Mouse (Mus musculus): ENCODE data around the gene Slc16a10.

Gene Slc16a10

DNA sequence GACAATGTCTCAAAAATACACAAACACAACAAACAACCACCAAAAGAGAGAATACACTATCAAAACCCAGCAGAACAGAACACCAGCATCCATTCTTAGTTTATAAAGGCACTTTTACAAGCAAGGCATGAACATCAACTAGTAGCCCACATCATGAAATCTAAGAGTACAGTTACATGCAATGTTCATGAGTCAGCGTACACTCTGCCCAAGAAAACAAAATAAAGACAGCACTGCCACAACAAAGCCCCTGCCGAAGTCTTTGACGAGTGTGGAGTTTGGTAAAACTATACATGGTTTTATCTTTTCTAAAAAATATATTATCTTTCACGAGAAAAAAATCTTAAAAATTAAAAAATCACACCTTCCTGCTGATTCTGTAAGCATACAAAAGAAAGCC is 58.5 kb downstream of the Slc16a10 start:
- in situ Hi-C loops (cut with MboI; ENCODE audit: low pct_unique_long_range_greater_than_20kb in 1 of 2, low sequenced_read_pairs in 2 of 2, unreplicated experiment in 1 of 2) = no loop called here

- in situ Hi-C loops (cut with MboI; ENCODE audit: low pct_unique_long_range_greater_than_20kb in 1 of 2, low sequenced_read_pairs in 2 of 2, unreplicated experiment in 1 of 2) = no loop called here
Measured at GRCm38 (mm10) chr10:40082668-40083067, 59.4 kb downstream of the Slc16a10 start.

GRCm38 (mm10) chr10:40080533-40080932 is 61.5 kb downstream of the Slc16a10 start:
- in situ Hi-C loops (cut with MboI; ENCODE audit: low pct_unique_long_range_greater_than_20kb in 1 of 2, low sequenced_read_pairs in 2 of 2, unreplicated experiment in 1 of 2) = no loop called here

DNA sequence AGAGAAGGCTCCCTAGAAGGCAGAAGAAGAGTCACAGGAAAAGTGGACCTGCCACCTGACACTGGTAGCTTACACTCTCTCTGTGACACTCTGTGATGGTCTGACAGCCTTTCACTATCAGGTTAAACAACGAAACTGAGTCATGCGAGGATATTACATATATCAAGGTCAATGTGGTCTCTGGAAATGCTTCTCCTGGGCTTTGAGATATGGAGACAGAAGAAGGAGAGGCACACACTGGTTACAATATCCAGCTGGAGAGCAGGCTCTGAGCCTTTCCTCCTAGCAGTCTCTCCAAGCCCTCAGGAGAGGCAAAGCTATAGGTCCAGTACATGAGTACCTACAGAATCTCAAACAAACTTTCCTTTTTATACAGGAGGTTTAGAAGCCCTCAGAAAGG is 62.8 kb downstream of the Slc16a10 start:
- in situ Hi-C loops (cut with MboI; ENCODE audit: low pct_unique_long_range_greater_than_20kb in 1 of 2, low sequenced_read_pairs in 2 of 2, unreplicated experiment in 1 of 2) = no loop called here

GRCm38 (mm10) chr10:40077960-40078353 is 64.1 kb downstream of the Slc16a10 start:
- in situ Hi-C loops (cut with MboI; ENCODE audit: low pct_unique_long_range_greater_than_20kb in 1 of 2, low sequenced_read_pairs in 2 of 2, unreplicated experiment in 1 of 2) = no loop called here

DNA sequence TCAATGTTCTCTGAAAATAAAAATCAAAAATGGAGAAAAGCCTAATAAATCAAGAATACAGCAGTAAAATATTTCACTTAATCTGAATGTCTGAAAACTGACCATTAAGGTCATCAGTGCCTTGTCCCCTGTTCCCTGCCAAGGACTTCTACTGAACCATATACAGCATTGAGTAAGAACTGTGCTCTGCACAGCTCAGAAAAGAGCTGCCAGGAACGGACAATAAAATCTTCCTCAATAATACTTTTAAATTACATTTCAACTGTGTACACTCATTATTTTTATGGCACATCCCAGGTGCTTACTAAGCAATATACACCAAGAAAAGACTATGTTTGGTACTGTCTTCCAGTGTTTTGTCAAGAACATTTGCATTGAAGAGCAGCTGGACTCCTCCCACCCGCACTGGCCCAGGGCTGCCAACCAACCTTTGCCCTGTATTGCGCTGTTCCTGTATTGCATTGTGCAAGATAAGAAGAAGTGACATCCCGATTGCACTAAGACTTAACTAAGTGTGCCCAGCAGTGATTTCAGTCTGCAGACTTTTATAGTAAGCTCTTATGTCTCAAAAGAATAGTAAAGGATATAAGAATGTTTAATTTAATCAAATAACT is 64.6 kb downstream of the Slc16a10 start:
- in situ Hi-C loops (cut with MboI; ENCODE audit: low pct_unique_long_range_greater_than_20kb in 1 of 2, low sequenced_read_pairs in 2 of 2, unreplicated experiment in 1 of 2) = no loop called here

GRCm38 (mm10) chr10:40073608-40074007 is 68.5 kb downstream of the Slc16a10 start:
- in situ Hi-C loops (cut with MboI; ENCODE audit: low pct_unique_long_range_greater_than_20kb in 1 of 2, low sequenced_read_pairs in 2 of 2, unreplicated experiment in 1 of 2) = no loop called here

DNA sequence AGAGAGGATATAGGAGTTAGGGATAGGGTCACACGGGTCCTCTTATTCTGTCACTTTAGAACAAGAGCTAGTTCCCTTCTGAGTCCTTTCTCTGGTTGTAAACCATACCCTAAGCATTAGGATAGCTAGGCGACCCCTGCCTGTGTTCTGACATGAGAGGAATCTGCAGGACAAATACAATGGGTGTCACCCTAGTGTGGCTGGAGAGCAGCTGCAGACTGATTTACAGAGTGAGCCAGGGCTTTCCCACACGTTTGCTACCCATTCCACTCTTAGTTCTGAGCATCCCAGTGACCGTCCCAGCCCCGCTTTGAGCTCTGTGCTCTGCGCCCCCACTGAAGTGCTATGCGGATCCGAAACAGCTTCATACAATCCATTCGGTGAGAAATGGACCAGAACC is 71.4 kb downstream of the Slc16a10 start:
- in situ Hi-C loops (cut with MboI; ENCODE audit: low pct_unique_long_range_greater_than_20kb in 1 of 2, low sequenced_read_pairs in 2 of 2, unreplicated experiment in 1 of 2) = no loop called here

DNA sequence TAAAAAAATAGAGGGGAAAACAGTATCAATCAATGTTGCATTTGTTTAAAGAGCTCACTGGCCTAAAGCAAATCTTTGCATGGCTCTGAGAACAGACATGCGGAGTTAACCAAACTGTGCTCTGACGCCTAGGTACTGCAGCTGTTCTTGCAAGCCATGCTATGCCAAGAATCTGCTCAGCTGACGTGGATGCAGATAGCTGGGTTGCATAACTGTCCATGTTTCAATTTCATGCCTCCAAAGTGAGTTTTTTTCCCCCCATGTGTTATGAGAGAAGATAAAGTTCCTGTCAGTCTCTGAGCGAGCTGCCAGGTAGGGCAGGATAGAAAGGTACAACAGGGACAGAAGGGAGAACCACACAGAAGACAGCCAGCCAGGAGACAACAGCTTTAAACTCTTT is 72.8 kb downstream of the Slc16a10 start:
- in situ Hi-C loops (cut with MboI; ENCODE audit: low pct_unique_long_range_greater_than_20kb in 1 of 2, low sequenced_read_pairs in 2 of 2, unreplicated experiment in 1 of 2) = no loop called here

DNA sequence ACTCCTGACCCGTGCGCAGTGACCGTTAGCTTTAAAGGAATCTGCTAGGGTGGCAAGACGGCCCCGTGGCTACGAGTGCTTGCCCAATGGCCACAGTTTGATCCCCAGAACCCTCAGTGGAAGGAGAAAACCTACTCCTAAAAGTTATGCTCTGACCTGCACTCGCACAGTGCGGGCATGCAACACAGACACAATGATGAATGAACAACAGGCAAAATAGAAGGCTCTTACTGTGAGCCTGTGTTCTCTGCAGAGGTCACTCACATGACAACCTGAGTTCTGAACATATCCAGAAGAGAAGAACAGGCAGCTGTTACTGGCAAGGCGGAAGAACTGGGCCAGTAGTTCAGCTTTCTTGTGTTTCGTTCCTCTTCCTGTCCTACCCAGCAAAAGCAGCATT is 73.5 kb downstream of the Slc16a10 start:
- in situ Hi-C loops (cut with MboI; ENCODE audit: low pct_unique_long_range_greater_than_20kb in 1 of 2, low sequenced_read_pairs in 2 of 2, unreplicated experiment in 1 of 2) = no loop called here

- in situ Hi-C loops (cut with MboI; ENCODE audit: low pct_unique_long_range_greater_than_20kb in 1 of 2, low sequenced_read_pairs in 2 of 2, unreplicated experiment in 1 of 2) = no loop called here
Measured at GRCm38 (mm10) chr10:40067529-40067928, 74.5 kb downstream of the Slc16a10 start.

DNA sequence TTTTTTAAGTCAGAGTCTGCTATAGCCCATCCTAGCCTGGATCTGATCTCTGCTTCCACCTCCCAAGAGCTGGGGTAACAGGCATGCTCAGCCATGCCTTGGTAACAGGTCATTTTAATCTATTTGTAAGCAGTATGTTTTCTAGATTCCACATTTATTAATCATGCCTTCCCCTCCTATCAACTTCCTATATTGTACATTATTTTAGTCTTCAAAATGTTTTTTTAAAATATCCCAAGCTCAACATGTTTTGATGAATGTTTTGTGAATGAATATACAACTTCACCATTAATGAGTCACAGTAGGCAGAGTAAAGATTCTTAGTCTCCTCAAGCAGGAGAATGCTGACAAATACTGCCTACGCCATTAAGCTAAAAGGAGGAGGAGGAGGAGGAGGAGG is 75.0 kb downstream of the Slc16a10 start:
- in situ Hi-C loops (cut with MboI; ENCODE audit: low pct_unique_long_range_greater_than_20kb in 1 of 2, low sequenced_read_pairs in 2 of 2, unreplicated experiment in 1 of 2) = no loop called here

DNA sequence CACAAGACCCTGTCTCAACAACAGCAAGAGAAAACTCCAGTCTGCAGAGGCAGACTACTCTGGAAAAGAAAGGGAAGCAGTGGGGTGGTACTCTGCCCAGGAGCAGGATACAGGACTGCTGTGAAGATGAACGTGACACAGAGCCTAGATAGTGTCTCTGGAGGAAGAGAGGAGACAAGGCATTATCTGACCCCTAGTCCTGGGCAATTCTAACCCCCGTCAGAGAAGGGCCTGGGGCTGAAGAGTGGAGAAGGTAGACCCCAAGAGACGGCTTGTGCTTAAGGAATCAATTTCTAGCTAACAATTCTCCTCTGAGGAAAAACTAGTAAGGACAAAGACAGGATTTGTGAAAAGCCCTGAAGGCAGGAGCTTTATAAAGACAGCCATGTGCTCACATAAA is 76.7 kb downstream of the Slc16a10 start:
- in situ Hi-C loops (cut with MboI; ENCODE audit: low pct_unique_long_range_greater_than_20kb in 1 of 2, low sequenced_read_pairs in 2 of 2, unreplicated experiment in 1 of 2) = no loop called here

DNA sequence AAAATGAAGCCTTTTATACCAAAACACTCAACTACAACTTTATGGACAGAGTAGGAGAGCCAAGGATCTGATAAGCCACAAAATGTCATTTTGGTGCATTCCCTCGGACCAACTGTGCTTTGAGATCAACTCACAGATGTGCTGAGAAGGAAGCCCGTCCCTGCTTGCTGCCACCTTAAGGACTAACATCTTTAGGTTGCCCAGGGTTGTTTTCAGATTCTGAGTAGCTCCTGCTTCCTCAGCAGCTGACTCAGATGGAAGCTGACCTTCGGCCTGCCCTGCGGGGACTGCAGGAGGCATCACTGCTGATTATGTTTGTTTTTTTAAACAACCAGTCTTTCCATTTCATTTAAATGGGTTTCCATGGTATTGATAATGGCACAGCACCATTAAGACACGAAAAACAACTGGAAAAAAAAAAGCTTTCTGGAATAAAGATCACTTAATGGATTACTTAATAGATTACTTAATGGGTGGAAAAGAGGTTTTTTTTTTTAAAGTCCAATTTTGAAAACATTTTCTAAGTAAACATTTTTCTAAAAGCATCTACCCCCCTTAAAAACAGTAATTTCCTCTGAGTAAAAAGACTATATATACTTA is 78.7 kb downstream of the Slc16a10 start:
- in situ Hi-C loops (cut with MboI; ENCODE audit: low pct_unique_long_range_greater_than_20kb in 1 of 2, low sequenced_read_pairs in 2 of 2, unreplicated experiment in 1 of 2) = no loop called here

DNA sequence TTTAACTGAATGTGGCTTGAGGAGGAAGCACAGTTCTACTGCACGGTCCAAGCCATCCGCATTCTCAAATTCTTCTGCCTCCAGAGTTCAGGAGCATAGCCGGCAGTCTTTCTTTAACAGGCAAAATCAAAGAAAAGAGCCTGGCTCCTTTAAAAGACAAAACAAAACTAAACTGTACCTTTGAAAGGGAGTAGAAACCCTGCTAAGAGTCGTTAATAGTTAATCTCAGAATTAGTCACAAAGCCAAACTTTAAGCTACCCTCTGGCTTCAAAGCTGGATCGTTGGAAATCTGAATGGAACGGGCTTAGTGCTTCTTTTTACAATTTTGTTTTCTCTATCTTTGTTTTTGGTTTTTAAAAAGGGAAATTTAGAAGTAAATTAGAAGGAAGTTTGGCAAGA is 79.2 kb downstream of the Slc16a10 start:
- in situ Hi-C loops (cut with MboI; ENCODE audit: low pct_unique_long_range_greater_than_20kb in 1 of 2, low sequenced_read_pairs in 2 of 2, unreplicated experiment in 1 of 2) = no loop called here

- in situ Hi-C loops (cut with MboI; ENCODE audit: low pct_unique_long_range_greater_than_20kb in 1 of 2, low sequenced_read_pairs in 2 of 2, unreplicated experiment in 1 of 2) = no loop called here
Measured at GRCm38 (mm10) chr10:40061926-40062325, 80.1 kb downstream of the Slc16a10 start.

DNA sequence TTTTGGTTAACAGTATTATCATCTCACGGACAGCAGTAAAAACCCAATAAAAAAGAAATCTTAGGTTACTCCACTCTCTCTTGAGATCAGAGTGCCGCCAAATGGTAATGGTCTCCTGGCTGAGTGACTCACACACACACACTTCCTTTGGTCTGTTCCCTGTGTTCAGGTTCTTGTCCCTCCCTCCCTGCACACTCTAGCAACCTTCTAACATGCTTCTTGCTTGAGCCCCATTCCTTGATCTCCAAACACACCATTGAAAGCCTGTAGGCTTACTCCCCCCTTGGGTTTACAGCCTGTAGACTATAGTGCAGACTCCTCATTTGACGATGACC is 83.3 kb downstream of the Slc16a10 start:
- in situ Hi-C loops (cut with MboI; ENCODE audit: low pct_unique_long_range_greater_than_20kb in 1 of 2, low sequenced_read_pairs in 2 of 2, unreplicated experiment in 1 of 2) = no loop called here

GRCm38 (mm10) chr10:40058062-40058785 is 83.8 kb downstream of the Slc16a10 start:
- in situ Hi-C loops (cut with MboI; ENCODE audit: low pct_unique_long_range_greater_than_20kb in 1 of 2, low sequenced_read_pairs in 2 of 2, unreplicated experiment in 1 of 2) = no loop called here

- in situ Hi-C loops (cut with MboI; ENCODE audit: low pct_unique_long_range_greater_than_20kb in 1 of 2, low sequenced_read_pairs in 2 of 2, unreplicated experiment in 1 of 2) = no loop called here
Measured at GRCm38 (mm10) chr10:40057615-40058014, 84.4 kb downstream of the Slc16a10 start.

DNA sequence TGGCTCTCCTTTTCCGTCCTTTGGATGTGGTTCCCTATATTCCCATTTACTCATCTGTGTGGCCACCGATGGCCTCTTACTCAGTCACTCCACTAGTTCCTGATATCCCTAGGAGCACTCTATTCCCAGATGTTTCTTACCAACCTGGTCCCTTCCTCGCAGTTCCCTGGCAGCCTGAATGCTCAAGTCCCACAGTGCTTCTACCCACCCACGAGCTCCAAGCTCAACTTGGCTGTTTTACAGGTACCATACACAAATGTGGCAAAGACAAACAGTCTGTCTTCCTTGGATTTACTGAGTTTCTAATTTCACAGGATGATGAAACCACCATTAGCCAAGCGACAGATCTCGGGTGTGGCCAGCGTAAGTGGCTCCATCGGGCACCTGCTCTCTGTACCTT is 87.6 kb downstream of the Slc16a10 start:
- in situ Hi-C loops (cut with MboI; ENCODE audit: low pct_unique_long_range_greater_than_20kb in 1 of 2, low sequenced_read_pairs in 2 of 2, unreplicated experiment in 1 of 2) = no loop called here

Data from mouse embryonic stem cell (cell line).